Mouse (Mus musculus) T-cell, adult 2 months (primary cell): ENCODE measurements around the gene Mapkap1.

Experiments
- DNase-seq: peaks from one replicate; pipeline ENCODE4 v3.0.0; 2022; ENCODE audit warnings: low spot score

Mapkap1 gene

GRCm38 (mm10) chr2:34406601-34407464, at the start of gene Mapkap1:
Mapkap1 (plus strand) TSS chr2:34406771.
- peak; percentile 98 for DNase-seq

GRCm38 (mm10) chr2:34363678-34364077, 42.9 kb upstream of the Mapkap1 start:
- no peak for DNase-seq

- DNase-seq: no peak
Measured at GRCm38 (mm10) chr2:34367024-34367423, 39.5 kb upstream of the Mapkap1 start.

GRCm38 (mm10) chr2:34368396-34368795, 38.2 kb upstream of the Mapkap1 start:
- no peak for DNase-seq

GRCm38 (mm10) chr2:34370349-34370724, 36.2 kb upstream of the Mapkap1 start:
- no peak for DNase-seq

- DNase-seq: peak; percentile 13
Measured at GRCm38 (mm10) chr2:34370725-34371440, 35.7 kb upstream of the Mapkap1 start.

- peak; percentile 25 for DNase-seq
Measured at GRCm38 (mm10) chr2:34371441-34372304, 34.9 kb upstream of the Mapkap1 start.

- DNase-seq: peak; percentile 93
Measured at GRCm38 (mm10) chr2:34372305-34373301, 34.0 kb upstream of the Mapkap1 start, which contains the start of gene Pbx3. Pbx3 (minus strand) TSS chr2:34373142.

- DNase-seq: no peak
Measured at GRCm38 (mm10) chr2:34373886-34374285, 32.7 kb upstream of the Mapkap1 start.

- no peak for DNase-seq
Measured at GRCm38 (mm10) chr2:34374349-34374748, 32.2 kb upstream of the Mapkap1 start.

- no peak for DNase-seq
Measured at GRCm38 (mm10) chr2:34378930-34379329, 27.6 kb upstream of the Mapkap1 start.

- no peak for DNase-seq
Measured at GRCm38 (mm10) chr2:34399535-34399934, 7.0 kb upstream of the Mapkap1 start.

GRCm38 (mm10) chr2:34407596-34407995, 1.0 kb downstream of the Mapkap1 start:
- no peak for DNase-seq

GRCm38 (mm10) chr2:34408341-34408740, 1.8 kb downstream of the Mapkap1 start:
- DNase-seq: no peak

- DNase-seq: no peak
Measured at GRCm38 (mm10) chr2:34409741-34410340, 3.3 kb downstream of the Mapkap1 start.

- DNase-seq: no peak
Measured at GRCm38 (mm10) chr2:34420256-34420655, 13.7 kb downstream of the Mapkap1 start.

- DNase-seq: no peak
Measured at GRCm38 (mm10) chr2:34424186-34424585, 17.6 kb downstream of the Mapkap1 start.

GRCm38 (mm10) chr2:34425573-34426223, 19.1 kb downstream of the Mapkap1 start:
- DNase-seq: no peak

GRCm38 (mm10) chr2:34430663-34431062, 24.1 kb downstream of the Mapkap1 start:
- DNase-seq: no peak
